Mouse (Mus musculus): ENCODE results near the gene Thyn1.

GRCm38 (mm10) chr9:27026708-27027107, 27.2 kb downstream of the Thyn1 start:
- TF ChIP-seq POLR2A (IDR thresholded peaks at IDR 0.05; ENCODE audit: insufficient read depth, low read depth, low read length) = no peak
- no peak for TF ChIP-seq CTCF (IDR thresholded peaks at IDR 0.05)
